ENCODE assay signal across 9 mouse cellular contexts in the genomic region with DNA sequence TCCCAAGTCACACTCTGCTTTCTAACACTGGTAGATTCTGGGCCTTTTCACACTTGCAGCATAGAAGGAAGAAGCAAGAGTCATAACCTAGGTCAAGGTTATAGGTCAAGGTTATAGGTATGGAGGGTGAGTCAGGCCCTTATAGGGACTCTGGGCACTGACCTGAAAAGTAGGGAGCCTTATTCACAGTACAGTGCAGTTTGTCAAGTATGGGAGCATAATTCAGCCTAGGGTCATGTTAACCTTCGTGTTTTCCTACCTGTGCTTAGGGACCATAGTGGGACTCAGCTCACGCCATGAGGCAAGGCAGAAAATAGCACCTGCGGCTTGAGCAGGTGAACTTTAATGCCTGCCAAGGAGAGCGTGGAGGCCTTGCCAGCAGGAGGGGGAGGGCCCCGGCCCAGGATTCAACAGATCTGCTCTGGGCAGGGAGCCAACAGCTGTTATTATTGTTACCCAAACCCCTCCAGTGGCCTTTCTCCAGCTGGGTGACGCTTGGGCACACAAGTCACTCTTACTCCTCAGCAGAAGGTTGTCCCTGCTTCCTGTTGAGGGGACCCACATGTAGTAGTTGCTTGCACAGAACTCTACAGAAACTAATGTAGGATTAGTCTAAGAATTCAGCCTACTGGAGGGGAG. TPM values are rescaled to one million over a fixed set of nuclear protein-coding genes. Genes with fewer than 3 reads are reported as not detected.
DNase-seq lines count a peak whose midpoint lies in the region; ATAC-seq lines count a peak whose summit lies in the region.
"Had no signal": no experiment of that assay in that cellular context is flagged by ENCODE, and none has a peak within 500 bp of the region (broad histone marks: within the 10 kb centered on the region; RNA-seq: fewer than 3 reads in every experiment).

No protein-coding gene starts in this region.

- H3K4me1 ChIP-seq in heart, embryonic 15.5 days (replicated peaks) = peaks cover 6% of the 10 kb centered on the region

- no peak overlapping the region for H3K9ac ChIP-seq in heart, embryonic 15.5 days
- H3K9ac ChIP-seq: hindbrain, embryonic 15.5 days had no signal

- DNase-seq in right cerebral cortex, postnatal 4 days = peak; percentile 15
- DNase-seq in right cerebral cortex, adult 18-20 months = no peak
- peak; percentile 46 to 54 for DNase-seq in kidney, postnatal 25 days
- peak; percentile 2 for DNase-seq in ovary, postnatal 10 days (ENCODE audit: low spot score)
- DNase-seq in left cerebral cortex, postnatal 36 days (ENCODE audit: low spot score in 2 of 2) = no peak
- DNase-seq in cerebellum, adult 9-11 months = no peak
- no peak for DNase-seq in urinary bladder, postnatal 25 days (ENCODE audit: low spot score)

- intact Hi-C loops in left cerebral cortex, postnatal 36 days (cut with DNase I) = no loop called here

- WGBS in heart, embryonic 15.5 days = 19% methylated on average over 6 of the region's 6 CpGs

- peak; percentile 66 for ATAC-seq in heart, embryonic 15.5 days (replicated peaks; ENCODE audit: insufficient number of reproducible peaks, insufficient read depth, low FRiP score, low read depth)

- H3K27me3 ChIP-seq in heart, embryonic 15.5 days = no peaks in the 10 kb centered on the region
- H3K27me3 ChIP-seq: hindbrain, embryonic 15.5 days had no signal

- H3K9me3 ChIP-seq in heart, embryonic 15.5 days (replicated peaks) = no peaks in the 10 kb centered on the region
- H3K9me3 ChIP-seq: hindbrain, embryonic 15.5 days had no signal

- no peak overlapping the region for H3K27ac ChIP-seq in heart, embryonic 15.5 days
- H3K27ac ChIP-seq: hindbrain, embryonic 15.5 days had no signal

- no peak overlapping the region for H3K4me3 ChIP-seq in heart, embryonic 15.5 days
- H3K4me3 ChIP-seq: hindbrain, embryonic 15.5 days had no signal

- H3K36me3 ChIP-seq in heart, embryonic 15.5 days = no peaks in the 10 kb centered on the region
- H3K36me3 ChIP-seq: hindbrain, embryonic 15.5 days had no signal

- H3K4me2 ChIP-seq in heart, embryonic 15.5 days = no peak overlapping the region
- H3K4me2 ChIP-seq: hindbrain, embryonic 15.5 days had no signal

RNA-seq across cellular contexts. Expression of a gene that starts 50.0 kb away (rescaled TPM):
- polyA plus RNA-seq in heart, embryonic 15.5 days (2015; fragmentation: Nextera tagmentation; extraction: Ambion mirVana) = 0.08 and 0.13 TPM in 2 replicates
- total RNA-seq in left cerebral cortex, postnatal 36 days (2021) = 1 to 10 TPM in 1 of 2 experiments, under 1 TPM in 1; 0.84 to 1.1 TPM

Comparison
In these comparisons a context has a peak if more than half of its experiments do, and no peak if none do; other contexts are left out.
1. DNase-seq: peak in right cerebral cortex, postnatal 4 days (single experiment), kidney, postnatal 25 days (2 of 2) and ovary, postnatal 10 days (single experiment); none in right cerebral cortex, adult 18-20 months (single experiment), left cerebral cortex, postnatal 36 days (0 of 2), cerebellum, adult 9-11 months (single experiment) and urinary bladder, postnatal 25 days (single experiment).